Mouse (Mus musculus) telencephalon, adult 2 months (tissue): ENCODE measurements around the gene Mcrip2.

ENCODE experiments used
- DNase-seq: peaks from one replicate; pipeline ENCODE4 v3.0.0-alpha.2; 2011; ENCODE audit warnings: low read depth, low spot score

The Mcrip2 gene

DNA sequence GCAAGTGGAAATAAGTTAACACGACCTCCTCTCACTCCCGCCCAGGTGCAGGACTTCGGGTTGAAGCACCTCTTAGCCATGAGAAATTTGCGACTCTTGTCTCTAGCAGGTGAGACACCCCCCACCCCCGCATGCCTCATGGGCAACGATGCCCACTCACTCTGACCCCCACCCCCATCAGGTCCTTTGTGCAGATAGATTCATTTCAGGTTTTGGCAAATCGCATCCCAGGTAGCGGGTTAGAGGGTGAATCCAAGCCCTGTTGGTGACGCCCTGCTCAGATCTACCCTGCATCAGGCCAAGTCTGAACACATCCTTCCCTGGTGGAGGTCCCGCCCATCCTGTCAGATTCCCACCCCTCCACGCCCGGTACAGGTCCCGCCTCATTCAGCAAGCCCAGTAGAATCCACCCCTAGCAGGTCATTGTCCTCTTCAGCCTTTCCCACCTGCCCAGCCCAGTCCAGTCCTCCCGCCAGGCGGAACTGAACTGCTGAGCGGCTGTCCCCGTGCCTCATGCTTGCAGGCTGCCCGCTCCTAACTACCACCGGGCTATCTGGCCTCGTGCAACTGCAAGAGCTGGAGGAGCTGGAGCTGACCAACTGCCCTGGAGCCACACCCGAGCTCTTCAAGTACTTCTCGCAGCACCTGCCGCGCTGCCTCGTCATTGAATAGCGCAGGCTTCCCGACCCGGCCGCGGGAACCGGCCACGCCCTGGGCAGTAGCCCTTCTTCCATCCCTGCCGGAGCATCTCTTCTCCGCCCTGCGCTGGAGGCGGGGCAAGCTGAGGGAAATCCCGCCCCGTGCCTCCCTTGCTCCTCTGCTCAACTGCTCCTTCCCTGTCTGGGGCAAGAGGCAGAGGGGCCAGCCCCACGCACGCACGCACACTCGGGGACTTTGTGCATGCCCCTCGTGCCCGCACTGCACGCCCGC lies 49.4 kb downstream of the Mcrip2 start:
- no peak for DNase-seq

DNA sequence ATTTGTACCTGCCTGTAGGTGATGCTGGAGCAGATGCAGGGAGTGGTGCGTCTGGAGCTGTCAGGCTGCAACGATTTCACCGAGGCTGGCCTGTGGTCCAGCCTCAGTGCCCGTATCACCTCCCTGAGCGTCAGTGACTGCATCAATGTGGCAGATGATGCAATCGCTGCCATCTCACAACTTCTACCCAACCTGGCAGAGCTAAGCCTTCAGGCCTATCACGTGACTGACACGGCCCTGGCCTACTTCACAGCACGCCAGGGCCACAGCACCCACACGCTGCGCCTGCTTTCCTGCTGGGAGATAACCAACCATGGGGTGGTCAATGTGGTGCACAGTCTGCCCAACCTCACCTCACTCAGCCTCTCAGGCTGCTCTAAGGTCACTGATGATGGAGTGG lies 50.9 kb downstream of the Mcrip2 start:
- no peak for DNase-seq
